In the genomic region with DNA sequence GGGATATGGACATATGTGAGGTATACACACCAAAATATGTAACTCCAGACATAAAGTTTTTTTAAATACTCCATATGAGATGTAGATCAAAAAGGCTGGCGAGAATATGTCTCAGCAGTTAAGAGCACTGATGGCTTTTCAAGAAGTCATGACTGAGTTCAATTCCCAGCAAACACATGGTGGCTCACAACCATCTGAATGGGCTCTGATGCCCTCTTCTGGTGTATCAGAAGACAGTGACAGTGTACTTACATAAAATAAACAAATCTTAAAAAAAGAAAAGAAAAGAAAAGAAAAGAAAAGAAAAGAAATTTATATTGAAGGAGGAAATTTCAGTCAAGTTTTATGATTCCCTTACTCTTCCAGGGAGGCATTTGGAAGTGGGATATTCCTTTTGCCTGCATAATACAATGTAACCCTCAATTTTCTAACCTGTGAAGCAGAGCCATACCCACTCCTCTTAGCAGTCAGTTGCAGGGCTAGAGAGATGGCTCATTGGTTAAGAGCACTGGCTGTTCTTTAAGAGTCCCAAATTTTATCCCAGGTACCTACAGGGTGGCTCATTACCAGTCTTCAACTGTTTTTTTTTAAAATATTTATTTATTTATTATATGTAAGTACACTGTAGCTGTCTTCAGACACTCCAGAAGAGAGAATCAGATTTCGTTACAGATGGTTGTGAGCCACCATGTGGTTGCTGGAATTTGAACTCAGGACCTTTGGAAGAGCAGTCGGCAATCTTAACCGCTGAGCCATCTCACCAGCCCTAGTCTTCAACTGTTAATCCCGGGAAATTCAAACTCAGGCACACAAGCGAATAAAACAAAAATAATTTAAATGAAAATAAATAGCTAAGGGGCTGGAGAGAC, we compare ENCODE assay signal across 7 mouse cellular contexts. TPM values are rescaled to one million over a fixed set of nuclear protein-coding genes. Genes with fewer than 3 reads are reported as not detected.
DNase-seq lines count a peak whose midpoint lies in the region; ATAC-seq and TF ChIP-seq lines count a peak whose summit lies in the region.

No protein-coding gene starts in this region.

- DNase-seq in spleen, adult 2 months (ENCODE audit: low read depth in 1 of 2, low spot score in 2 of 2), result peak; percentile 23 to 39
- DNase-seq in spleen, adult 18-20 months, result no peak
- no peak for DNase-seq in right cerebral cortex, postnatal 4 days
- no peak for DNase-seq in layer of hippocampus, postnatal 10 days (ENCODE audit: low spot score in 2 of 2)

- no peaks in the 10 kb centered on the region for H3K9me3 ChIP-seq in intestine, embryonic 15.5 days
- H3K9me3 ChIP-seq in neural tube, embryonic 14.5 days (ENCODE audit: control insufficient read depth, low read length), result no peaks in the 10 kb centered on the region

- H3K36me3 ChIP-seq in spleen, adult 2 months (ENCODE audit: control insufficient read depth, insufficient read depth, low read length), result no peaks in the 10 kb centered on the region
- no peaks in the 10 kb centered on the region for H3K36me3 ChIP-seq in intestine, embryonic 15.5 days
- H3K36me3 ChIP-seq in neural tube, embryonic 14.5 days (ENCODE audit: control insufficient read depth, insufficient read depth, low read length), result no peaks in the 10 kb centered on the region

- H3K9ac ChIP-seq in intestine, embryonic 15.5 days, result no peak overlapping the region
- no peak overlapping the region for H3K9ac ChIP-seq in neural tube, embryonic 14.5 days (replicated peaks; ENCODE audit: low read depth, low read length)

- 6% methylated on average over 6 of the region's 6 CpGs for WGBS in spleen, adult 2 months
- WGBS in intestine, embryonic 15.5 days, result 12% methylated on average over 6 of the region's 6 CpGs
- 17% methylated on average over 6 of the region's 6 CpGs for WGBS in neural tube, embryonic 14.5 days

- H3K4me1 ChIP-seq in spleen, adult 2 months (ENCODE audit: control insufficient read depth, insufficient read depth, insufficient read length), result no peaks in the 10 kb centered on the region
- no peaks in the 10 kb centered on the region for H3K4me1 ChIP-seq in cortical plate, adult 2 months (ENCODE audit: control insufficient read depth, insufficient read depth, low read length)
- 0 out of 2 replicates have a peak, but pooled peaks cover 8% of the 10 kb centered on the region for H3K4me1 ChIP-seq in intestine, embryonic 15.5 days (replicated peaks)
- H3K4me1 ChIP-seq in neural tube, embryonic 14.5 days (ENCODE audit: control insufficient read depth, insufficient read depth, low read length), result no peaks in the 10 kb centered on the region

- H3K27ac ChIP-seq in spleen, adult 2 months (ENCODE audit: insufficient read depth, low read length), result no peak overlapping the region; the same call in 1 of the 2 replicates
- H3K27ac ChIP-seq in cortical plate, adult 2 months (ENCODE audit: insufficient read depth, low read length), result no peak overlapping the region
- peak overlapping the region; percentile 62; the same call in 1 of the 2 replicates for H3K27ac ChIP-seq in intestine, embryonic 15.5 days
- peak overlapping the region; percentile 98; the same call in 1 of the 2 replicates for H3K27ac ChIP-seq in neural tube, embryonic 14.5 days (ENCODE audit: low read depth, low read length)

- H3K4me2 ChIP-seq in intestine, embryonic 15.5 days (replicated peaks), result no peak overlapping the region
- H3K4me2 ChIP-seq in neural tube, embryonic 14.5 days (ENCODE audit: low read depth, low read length), result no peak overlapping the region; the same call in 1 of the 2 replicates

- H3K4me3 ChIP-seq in spleen, adult 2 months (ENCODE audit: extremely low read depth, insufficient read depth, insufficient read length), result no peak overlapping the region
- H3K4me3 ChIP-seq in cortical plate, adult 2 months (ENCODE audit: insufficient read depth, low read length), result no peak overlapping the region
- H3K4me3 ChIP-seq in intestine, embryonic 15.5 days (replicated peaks), result no peak overlapping the region
- H3K4me3 ChIP-seq in neural tube, embryonic 14.5 days (ENCODE audit: low read depth, low read length), result no peak overlapping the region

- peak; percentile 1; the same call in 1 of the 2 replicates for ATAC-seq in intestine, embryonic 15.5 days
- ATAC-seq in neural tube, embryonic 14.5 days (ENCODE audit: low read depth), result no peak

- TF ChIP-seq CTCF in spleen, adult 2 months (IDR thresholded peaks at IDR 0.05; ENCODE audit: extremely low read depth, insufficient read depth, insufficient read length, insufficient replicate concordance), result peak; percentile 37; the same call in 1 of the 2 replicates
- peak; percentile 20; the same call in 1 of the 2 replicates for TF ChIP-seq CTCF in cortical plate, adult 2 months (IDR thresholded peaks at IDR 0.05; ENCODE audit: extremely low read depth, insufficient read depth, low read length)

- no peaks in the 10 kb centered on the region for H3K27me3 ChIP-seq in spleen, adult 2 months (ENCODE audit: control insufficient read depth, insufficient read depth, low read length)
- no peaks in the 10 kb centered on the region for H3K27me3 ChIP-seq in intestine, embryonic 15.5 days (replicated peaks)
- H3K27me3 ChIP-seq in neural tube, embryonic 14.5 days (ENCODE audit: control insufficient read depth, insufficient read depth, low read length), result no peaks in the 10 kb centered on the region

- TF ChIP-seq POLR2A in spleen, adult 2 months (IDR thresholded peaks at IDR 0.05; ENCODE audit: low read depth, low read length), result no peak
- TF ChIP-seq POLR2A in cortical plate, adult 2 months (IDR thresholded peaks at IDR 0.05; ENCODE audit: extremely low read depth, insufficient read depth, low read length), result no peak

RNA-seq across cellular contexts. Expression of a gene that starts 5.1 kb away (rescaled TPM):
- 6.9 and 7.5 TPM in 2 replicates for polyA plus RNA-seq in spleen, adult 2 months (2012; rRNA removed)
- 15.9 and 19.4 TPM in 2 replicates for polyA plus RNA-seq in cortical plate, adult 2 months (2012; rRNA removed)
- polyA plus RNA-seq in intestine, embryonic 15.5 days (2015; fragmentation: Nextera tagmentation; extraction: Ambion mirVana), result 37.7 and 39.8 TPM in 2 replicates
- polyA plus RNA-seq in neural tube, embryonic 14.5 days (2014; fragmentation: Nextera tagmentation; extraction: Ambion mirVana), result 39.8 and 40.2 TPM in 2 replicates
- 10 to 100 TPM; 16.6 to 17.6 TPM for total RNA-seq in layer of hippocampus, postnatal 10 days (2021)

RNA-seq across cellular contexts. Expression of a gene that starts 7.7 kb away (rescaled TPM):
- 12.0 and 14.3 TPM in 2 replicates for polyA plus RNA-seq in spleen, adult 2 months (2012; rRNA removed)
- 19.1 and 20.6 TPM in 2 replicates for polyA plus RNA-seq in cortical plate, adult 2 months (2012; rRNA removed)
- 27.8 and 31.3 TPM in 2 replicates for polyA plus RNA-seq in intestine, embryonic 15.5 days (2015; fragmentation: Nextera tagmentation; extraction: Ambion mirVana)
- 38.1 and 38.3 TPM in 2 replicates for polyA plus RNA-seq in neural tube, embryonic 14.5 days (2014; fragmentation: Nextera tagmentation; extraction: Ambion mirVana)
- 10 to 100 TPM; 27.4 to 28.2 TPM for total RNA-seq in layer of hippocampus, postnatal 10 days (2021)

RNA-seq across cellular contexts. Expression of a gene that starts 34.1 kb away (rescaled TPM):
- 1.2 and 2.0 TPM in 2 replicates for polyA plus RNA-seq in spleen, adult 2 months (2012; rRNA removed)
- polyA plus RNA-seq in cortical plate, adult 2 months (2012; rRNA removed), result 3.8 and 5.3 TPM in 2 replicates
- polyA plus RNA-seq in intestine, embryonic 15.5 days (2015; fragmentation: Nextera tagmentation; extraction: Ambion mirVana), result 3.6 and 3.9 TPM in 2 replicates
- 1.4 and 3.0 TPM in 2 replicates for polyA plus RNA-seq in neural tube, embryonic 14.5 days (2014; fragmentation: Nextera tagmentation; extraction: Ambion mirVana)
- 1 to 10 TPM; 1.8 to 2.6 TPM for total RNA-seq in layer of hippocampus, postnatal 10 days (2021)

RNA-seq across cellular contexts. Expression of a gene that starts 57.0 kb away (rescaled TPM):
- polyA plus RNA-seq in spleen, adult 2 months (2012; rRNA removed), result 11.9 and 13.8 TPM in 2 replicates
- polyA plus RNA-seq in cortical plate, adult 2 months (2012; rRNA removed), result 19.3 and 20.5 TPM in 2 replicates
- polyA plus RNA-seq in intestine, embryonic 15.5 days (2015; fragmentation: Nextera tagmentation; extraction: Ambion mirVana), result 70.6 and 86.5 TPM in 2 replicates
- 124 and 127 TPM in 2 replicates for polyA plus RNA-seq in neural tube, embryonic 14.5 days (2014; fragmentation: Nextera tagmentation; extraction: Ambion mirVana)
- 10 to 100 TPM; 46.2 to 51.7 TPM for total RNA-seq in layer of hippocampus, postnatal 10 days (2021)

Comparison
In these comparisons a context has a peak if more than half of its experiments do, and no peak if none do; other contexts are left out.
1. DNase-seq: peak in spleen, adult 2 months (2 of 2); none in spleen, adult 18-20 months (0 of 2), right cerebral cortex, postnatal 4 days (single experiment) and layer of hippocampus, postnatal 10 days (0 of 2).
2. H3K27ac ChIP-seq: peak in intestine, embryonic 15.5 days (single experiment) and neural tube, embryonic 14.5 days (single experiment); none in spleen, adult 2 months (single experiment) and cortical plate, adult 2 months (single experiment).